Mouse (Mus musculus) MEL (cell line): Measurements from ENCODE around the gene 4930564D02Rik. TPM values are rescaled to one million over a fixed set of nuclear protein-coding genes. Genes with fewer than 3 reads are reported as not detected.

Experiments used
- DNase-seq: peaks from one replicate; pipeline ENCODE4 v3.0.0; 2011; ENCODE audit warnings: low read depth, low spot score
- H3K27ac ChIP-seq: 2 replicates; pipeline ENCODE4 v1.5.1; 2012; ENCODE audit warnings: low read depth, mild to moderate bottlenecking, control low read depth, low read length, moderate library complexity; ENCODE audit not compliant: control insufficient read depth
- H3K27me3 ChIP-seq, 2 experiments: fragments of 150-350 bp in 1 of 2; sonication (generic) in 1 of 2; 2 replicates each; pipeline ENCODE4 v1.6.1; 2012; ENCODE audit warnings: low read length in 2 of 2, mild to moderate bottlenecking in 2 of 2, improper control_type of control experiment in 1 of 2, moderate library complexity in 1 of 2; ENCODE audit not compliant: insufficient read depth in 2 of 2, control insufficient read depth in 1 of 2
- H3K36me3 ChIP-seq, 2 experiments: 2 replicates each; pipeline ENCODE4 v1.6.1; 2012 to 2014; ENCODE audit warnings: low read length in 2 of 2, improper control_type of control experiment in 1 of 2, inconsistent platforms in 1 of 2, mild to moderate bottlenecking in 1 of 2; ENCODE audit not compliant: insufficient read depth in 2 of 2, control insufficient read depth in 1 of 2
- H3K4me1 ChIP-seq, 2 experiments: fragments of 150-350 bp in 1 of 2; sonication (generic) in 1 of 2; 2 replicates each; pipeline ENCODE4 v1.6.1; 2012; ENCODE audit warnings: low read length in 2 of 2, improper control_type of control experiment in 1 of 2, mild to moderate bottlenecking in 1 of 2; ENCODE audit not compliant: insufficient read depth in 2 of 2, control insufficient read depth in 1 of 2
- H3K4me3 ChIP-seq, 2 experiments: fragments of 150-350 bp in 1 of 2; sonication (generic) in 1 of 2; 2 replicates each; pipeline ENCODE4 v1.5.1; 2012; ENCODE audit warnings: low read depth in 2 of 2, low read length in 2 of 2, mild to moderate bottlenecking in 2 of 2, moderate library complexity in 2 of 2, control low read depth in 1 of 2, improper control_type of control experiment in 1 of 2; ENCODE audit not compliant: control insufficient read depth in 1 of 2, insufficient read depth in 1 of 2
- H3K79me2 ChIP-seq: 2 replicates; pipeline ENCODE4 v1.6.1; 2012; ENCODE audit warnings: mild to moderate bottlenecking, low read length, moderate library complexity; ENCODE audit not compliant: control insufficient read depth, poor library complexity, insufficient read depth
- H3K9ac ChIP-seq: 2 replicates; pipeline ENCODE4 v1.6.1; 2012; ENCODE audit warnings: low read depth, mild to moderate bottlenecking, control low read depth, low read length, moderate library complexity; ENCODE audit not compliant: control insufficient read depth, poor library complexity, severe bottlenecking
- H3K9me3 ChIP-seq: fragments of 150-350 bp; sonication (generic); replicated peaks from 2 replicates; pipeline ENCODE4 v1.6.1; 2012; ENCODE audit warnings: mild to moderate bottlenecking, low read length, improper control_type of control experiment, moderate library complexity; ENCODE audit not compliant: insufficient read depth
- BHLHE40 ChIP-seq: IDR thresholded peaks from 2 replicates; pipeline ENCODE4 v1.6.1; 2012; ENCODE audit warnings: low read depth, mild to moderate bottlenecking, inconsistent platforms, low read length, improper control_type of control experiment, borderline replicate concordance
- CHD1 ChIP-seq: IDR thresholded peaks from 2 replicates; pipeline ENCODE4 v1.6.1; 2012; ENCODE audit warnings: low read depth, mild to moderate bottlenecking, inconsistent platforms, low read length, improper control_type of control experiment
- CHD2 ChIP-seq: IDR thresholded peaks from 2 replicates; pipeline ENCODE4 v1.6.1; 2011; ENCODE audit warnings: low read length, improper control_type of control experiment
- E2F4 ChIP-seq: IDR thresholded peaks from 2 replicates; pipeline ENCODE4 v1.6.1; 2011; ENCODE audit warnings: low read depth, low read length, improper control_type of control experiment, borderline replicate concordance
- GATA1 ChIP-seq: IDR thresholded peaks from 2 replicates; pipeline ENCODE4 v1.6.1; 2011; ENCODE audit warnings: low read depth, low read length, improper control_type of control experiment
- JUND ChIP-seq: IDR thresholded peaks from 2 replicates; pipeline ENCODE4 v1.6.1; 2011; ENCODE audit warnings: low read depth, mild to moderate bottlenecking, improper control_type of control experiment, low read length
- KAT2A ChIP-seq: conservative IDR thresholded peaks from 2 replicates; pipeline ENCODE4 v1.6.1; 2012; ENCODE audit warnings: low read depth, low read length, improper control_type of control experiment, inconsistent platforms
- MAFK ChIP-seq: IDR thresholded peaks from 2 replicates; pipeline ENCODE4 v1.6.1; 2011; ENCODE audit warnings: low read depth, mild to moderate bottlenecking, low read length, improper control_type of control experiment, borderline replicate concordance
- MAX ChIP-seq: IDR thresholded peaks from 2 replicates; pipeline ENCODE4 v1.6.1; 2011; ENCODE audit warnings: low read length, improper control_type of control experiment
- MXI1 ChIP-seq: IDR thresholded peaks from 2 replicates; pipeline ENCODE4 v1.6.1; 2011; ENCODE audit warnings: mild to moderate bottlenecking, low read depth, low read length, improper control_type of control experiment
- NRF1 ChIP-seq: IDR thresholded peaks from 2 replicates; pipeline ENCODE4 v1.6.1; 2014; ENCODE audit warnings: low read depth, mild to moderate bottlenecking, inconsistent platforms, low read length, improper control_type of control experiment, moderate library complexity; ENCODE audit not compliant: poor library complexity, insufficient read depth, severe bottlenecking
- POLR2AphosphoS2 ChIP-seq: IDR thresholded peaks from 2 replicates; pipeline ENCODE4 v1.6.1; 2011; ENCODE audit warnings: low read length, improper control_type of control experiment
- POLR2AphosphoS5 ChIP-seq: IDR thresholded peaks from 2 replicates; pipeline ENCODE4 v1.6.1; 2012; ENCODE audit warnings: low read depth, borderline replicate concordance, mild to moderate bottlenecking, inconsistent platforms, low read length, moderate library complexity, mixed read lengths
- RAD21 ChIP-seq: IDR thresholded peaks from 2 replicates; pipeline ENCODE4 v1.6.1; 2011; ENCODE audit warnings: mild to moderate bottlenecking, low read depth, low read length, improper control_type of control experiment
- SIN3A ChIP-seq: IDR thresholded peaks from 2 replicates; pipeline ENCODE4 v1.6.1; 2012; ENCODE audit warnings: low read length, improper control_type of control experiment, inconsistent platforms
- TCF12 ChIP-seq: IDR thresholded peaks from 2 replicates; pipeline ENCODE4 v1.6.1; 2014; ENCODE audit warnings: low read depth, mild to moderate bottlenecking, inconsistent platforms, low read length, improper control_type of control experiment, moderate library complexity
- USF1 ChIP-seq: IDR thresholded peaks from 2 replicates; pipeline ENCODE4 v1.6.1; 2014; ENCODE audit warnings: low read depth, mild to moderate bottlenecking, inconsistent platforms, low read length, improper control_type of control experiment, moderate library complexity
- ZMIZ1 ChIP-seq: IDR thresholded peaks from 2 replicates; pipeline ENCODE4 v1.6.1; 2012; ENCODE audit warnings: low read depth, mild to moderate bottlenecking, inconsistent platforms, low read length, improper control_type of control experiment, moderate library complexity
- ZNF384 ChIP-seq: IDR thresholded peaks from 2 replicates; pipeline ENCODE4 v1.6.1; 2012; ENCODE audit warnings: low read depth, mild to moderate bottlenecking, inconsistent platforms, low read length, improper control_type of control experiment
- polyA plus RNA-seq, 2 experiments: library from polyadenylated mRNA; stranded (reverse) in 1 of 2; unstranded in 1 of 2; fragments of >175 nt in 1 of 2; fragments of >200 nt in 1 of 2; gene quantifications; 2 replicates each; pipeline versions ENCODE4 v1.2.1 to v1.2.4; 2012; ENCODE audit warnings: low replicate concordance in 2 of 2, low read depth in 1 of 2; ENCODE audit not compliant: insufficient read length in 2 of 2, insufficient read depth in 1 of 2, missing spikeins in 1 of 2
- total RNA-seq: library from RNA; depleted of rRNA; stranded (reverse); fragments of 300-350 nt; gene quantifications from 2 replicates; pipeline ENCODE4 v1.2.3, GENCODE M21; 2012

Gene 4930564D02Rik
- total and polyA plus RNA-seq, 3 experiments = not detected

DNA sequence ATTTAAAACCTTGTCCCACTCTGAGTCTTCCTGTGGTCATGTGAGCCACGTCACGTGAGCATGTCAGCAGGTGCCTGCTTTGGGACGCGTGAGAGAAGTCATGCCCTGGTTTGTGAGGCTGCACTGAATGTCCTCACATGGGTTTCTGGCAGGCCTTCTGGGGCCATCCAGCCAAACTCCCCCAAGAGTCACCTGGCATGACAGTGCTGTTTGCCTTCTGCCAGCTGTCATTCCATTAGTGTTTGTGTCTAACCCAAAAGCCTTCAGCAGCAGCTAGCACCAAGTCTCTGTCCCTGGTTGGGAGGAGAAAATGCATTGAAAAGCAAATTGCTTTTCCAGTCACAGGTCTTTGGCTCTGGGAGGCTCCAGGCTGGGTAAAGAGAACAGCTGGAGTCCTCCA lies 50.0 kb downstream of the 4930564D02Rik start:
- Histone ChIP-seq H3K4me1 (no peaks in the 10 kb centered on the region), H3K9ac (no peak overlapping the region), H3K9me3 (no peaks in the 10 kb centered on the region), H3K27ac (no peak overlapping the region), H3K36me3 (no peaks in the 10 kb centered on the region), H3K27me3 (no peaks in the 10 kb centered on the region), H3K79me2 (no peaks in the 10 kb centered on the region), H3K4me3 (no peak overlapping the region)
- TF ChIP-seq E2F4 (no peak), NRF1 (no peak), MAFK (no peak), USF1 (no peak), MAX (no peak), CHD1 (no peak), CHD2 (no peak), ZMIZ1 (no peak), JUND (no peak), POLR2AphosphoS2 (no peak), SIN3A (no peak), ZNF384 (no peak), TCF12 (no peak), GATA1 (no peak), KAT2A (no peak)
- DNase-seq = no peak

DNA sequence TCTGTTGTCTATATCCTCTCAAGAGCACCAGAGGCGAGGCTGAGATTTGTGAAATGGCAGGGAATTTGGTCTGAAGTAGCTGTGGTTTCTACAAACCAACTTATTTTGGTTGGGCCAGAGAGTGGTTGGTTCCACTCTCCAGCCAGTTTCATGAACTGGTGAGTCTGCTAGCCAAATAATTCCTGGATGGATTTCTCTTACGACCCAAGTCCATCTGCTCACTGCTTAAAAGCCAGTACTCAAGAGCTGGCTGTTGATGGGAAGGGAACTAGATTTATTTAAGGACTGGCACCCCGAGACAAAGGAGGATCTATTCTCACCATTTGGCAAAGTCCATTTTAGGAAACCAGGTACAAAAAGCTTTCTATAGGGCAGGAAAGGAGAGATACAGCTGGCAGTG lies 57.1 kb downstream of the 4930564D02Rik start:
- Histone ChIP-seq H3K4me3 (no peak overlapping the region), H3K27ac (no peak overlapping the region), H3K36me3 (no peaks in the 10 kb centered on the region)
- no peak for TF ChIP-seq SIN3A
- no peak for TF ChIP-seq ZNF384
- TF ChIP-seq BHLHE40 = no peak
- TF ChIP-seq CHD1 = no peak
- no peak for TF ChIP-seq CHD2
- no peak for TF ChIP-seq RAD21
- TF ChIP-seq POLR2AphosphoS5 = no peak
- TF ChIP-seq MXI1 = no peak
- TF ChIP-seq NRF1 = no peak
- TF ChIP-seq GATA1 = no peak
- TF ChIP-seq, all 39 proteins: peak for 0
- no peaks in the 10 kb centered on the region for H3K4me1 ChIP-seq
- no peaks in the 10 kb centered on the region for H3K79me2 ChIP-seq
- H3K9ac ChIP-seq = no peak overlapping the region
- H3K9me3 ChIP-seq = no peaks in the 10 kb centered on the region
- DNase-seq = no peak
- H3K27me3 ChIP-seq = no peaks in the 10 kb centered on the region
